Mouse (Mus musculus) liver, adult 2 months (tissue): Measurements from ENCODE around the gene Pi4k2b. TPM values are rescaled to one million over a fixed set of nuclear protein-coding genes. Genes with fewer than 3 reads are reported as not detected.

Experiments used
- DNase-seq: peaks from one replicate; pipeline ENCODE4 v3.0.0-alpha.2; 2011; ENCODE audit warnings: low read depth, low spot score; ENCODE audit errors: extremely low read depth
- H3K27ac ChIP-seq: fragments of 200-500 bp; replicated peaks from 2 replicates; pipeline ENCODE4 v1.5.1; 2012; ENCODE audit warnings: low read depth, mild to moderate bottlenecking, control low read depth, inconsistent platforms, low read length; ENCODE audit not compliant: insufficient read depth
- H3K27me3 ChIP-seq: fragments of 200-500 bp; 2 replicates; pipeline ENCODE4 v1.6.1; 2012; ENCODE audit warnings: mild to moderate bottlenecking, moderate library complexity, low read length, inconsistent platforms; ENCODE audit not compliant: control insufficient read depth, insufficient read depth
- H3K36me3 ChIP-seq: fragments of 200-500 bp; 2 replicates; pipeline ENCODE4 v1.6.1; 2012; ENCODE audit warnings: low read length, inconsistent platforms; ENCODE audit not compliant: control insufficient read depth, insufficient read depth
- H3K4me1 ChIP-seq: fragments of 200-500 bp; 2 replicates; pipeline ENCODE4 v1.6.1; 2011; ENCODE audit warnings: low read length; ENCODE audit not compliant: control insufficient read depth, insufficient read depth
- H3K4me3 ChIP-seq: fragments of 200-500 bp; 2 replicates; pipeline ENCODE4 v1.5.1; 2011; ENCODE audit warnings: low read depth, mild to moderate bottlenecking, control low read depth, low read length, moderate library complexity; ENCODE audit not compliant: insufficient read depth
- H3K79me2 ChIP-seq: fragments of 200-500 bp; 2 replicates; pipeline ENCODE4 v1.6.1; 2012; ENCODE audit warnings: inconsistent platforms, mild to moderate bottlenecking, low read length, moderate library complexity; ENCODE audit not compliant: control insufficient read depth, insufficient read depth
- H3K9ac ChIP-seq: fragments of 200-500 bp; 2 replicates; pipeline ENCODE4 v1.6.1; 2012; ENCODE audit warnings: low read depth, mild to moderate bottlenecking, control low read depth, inconsistent platforms, low read length
- CTCF ChIP-seq: fragments of 200-500 bp; IDR thresholded peaks from 2 replicates; pipeline ENCODE4 v1.5.1; 2011; ENCODE audit warnings: low read depth, low read length, control low read depth
- POLR2A ChIP-seq: fragments of 200-500 bp; IDR thresholded peaks from 2 replicates; pipeline ENCODE4 v1.6.1; 2011; ENCODE audit warnings: low read length, control low read depth; ENCODE audit not compliant: insufficient read depth; ENCODE audit errors: extremely low read depth
- WGBS: fragments of 180-500 bp; shearing (Covaris S2); methylation state at CpG from one replicate; pipeline ENCODE4 v1.1.7; 2018; 5-methylcytosine and 5-hydroxymethylcytosine counted together
- polyA plus RNA-seq: library from polyadenylated mRNA; depleted of rRNA; stranded (reverse); fragments of >200 nt; gene quantifications from 2 replicates; pipeline ENCODE4 v1.2.3, GENCODE M21; 2012; rRNA removed
- total RNA-seq: library from RNA; depleted of rRNA; stranded (reverse); fragments of >200 nt; gene quantifications from 2 replicates; pipeline ENCODE4 v1.2.3, GENCODE M21; 2014; rRNA removed

Gene Pi4k2b
- total and polyA plus RNA-seq, 2 experiments, result 10.3 to 30.0 TPM

DNA sequence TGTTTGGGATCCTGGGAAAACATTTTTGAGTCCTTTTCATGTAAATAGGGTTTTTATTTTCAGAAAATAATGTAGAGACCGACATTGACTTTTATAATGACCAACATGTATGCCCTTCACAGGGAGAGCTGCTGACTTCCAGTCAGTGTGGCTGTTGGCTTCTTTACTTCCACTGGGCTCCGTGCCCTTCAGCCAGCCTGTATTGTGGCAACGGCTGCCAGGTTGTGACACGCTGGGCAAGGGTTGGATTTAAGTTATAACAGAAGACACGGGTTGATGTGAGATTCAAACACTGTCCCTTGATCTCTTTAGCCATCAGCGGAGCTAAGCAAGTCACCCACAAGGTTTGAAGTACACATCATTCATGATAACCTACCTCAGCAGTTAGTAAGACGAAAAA, 77.3 kb downstream of the Pi4k2b start:
- WGBS, result 76% methylated on average over 7 of the region's 7 CpGs
- Histone ChIP-seq H3K9ac (no peak overlapping the region), H3K4me3 (no peak overlapping the region), H3K27me3 (no peaks in the 10 kb centered on the region), H3K27ac (no peak overlapping the region), H3K36me3 (peaks cover 16% of the 10 kb centered on the region; the same call in 1 of the 2 replicates), H3K4me1 (no peaks in the 10 kb centered on the region), H3K79me2 (no peaks in the 10 kb centered on the region)
- TF ChIP-seq POLR2A (no peak), CTCF (no peak)
- DNase-seq, result no peak

Other genes with a start within 250 kb of the Pi4k2b start
- gene Lgi2, start 175.1 kb upstream of the Pi4k2b start, total RNA-seq, result 0.18 and 0.20 TPM in 2 replicates
- gene Lgi2, start 175.1 kb upstream of the Pi4k2b start, polyA plus RNA-seq, result 0.04 and 0.06 TPM in 2 replicates
- 45.3 and 53.7 TPM in 2 replicates for gene Sepsecs, start 71.9 kb upstream of the Pi4k2b start, total RNA-seq
- gene Sepsecs, start 71.9 kb upstream of the Pi4k2b start, polyA plus RNA-seq, result 14.1 and 16.4 TPM in 2 replicates
- gene Zcchc4, start 33.8 kb downstream of the Pi4k2b start, total RNA-seq, result 5.8 and 5.9 TPM in 2 replicates
- gene Zcchc4, start 33.8 kb downstream of the Pi4k2b start, polyA plus RNA-seq, result 2.1 and 2.5 TPM in 2 replicates
- gene Anapc4, start 92.4 kb downstream of the Pi4k2b start, total RNA-seq, result 21.9 and 33.7 TPM in 2 replicates
- 5.2 and 6.8 TPM in 2 replicates for gene Anapc4, start 92.4 kb downstream of the Pi4k2b start, polyA plus RNA-seq